Mouse (Mus musculus): ENCODE results near the gene Trim63. TPM values are rescaled to one million over a fixed set of nuclear protein-coding genes. Genes with fewer than 3 reads are reported as not detected.
"Not testable (repeated sequence)": the region's sequence is repeated elsewhere in the genome, so short reads cannot be mapped to it uniquely, and the experiment has no call there.

Trim63 gene
- polyA plus RNA-seq, 1 experiment from 2014 or later = 3.7 TPM

DNA sequence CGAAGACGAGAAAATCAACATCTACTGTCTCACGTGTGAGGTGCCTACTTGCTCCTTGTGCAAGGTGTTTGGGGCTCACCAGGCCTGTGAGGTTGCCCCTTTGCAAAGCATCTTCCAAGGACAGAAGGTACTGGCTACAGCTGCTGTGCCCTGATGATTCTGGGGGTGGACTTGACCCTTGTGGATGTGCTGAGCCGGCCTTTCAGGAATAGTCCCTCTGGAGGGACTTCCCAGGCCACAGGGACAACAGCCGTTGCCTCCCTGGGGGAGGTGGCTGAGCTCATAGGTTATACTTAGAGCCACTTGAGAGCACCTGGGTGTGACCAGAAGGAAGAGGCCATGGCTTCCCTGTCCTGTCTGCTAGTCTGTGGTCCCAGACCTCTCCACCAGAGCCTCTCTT lies 4.8 kb downstream of the Trim63 start:
- H3K27me3 ChIP-seq = 0 out of 2 replicates have a peak, but pooled peaks cover 2% of the 10 kb centered on the region
- no peak for ATAC-seq (replicated peaks; ENCODE audit: low FRiP score)

GRCm38 (mm10) chr4:134321524-134321923 lies 6.6 kb downstream of the Trim63 start:
- H3K4me1 ChIP-seq = no peaks in the 10 kb centered on the region
- H3K27ac ChIP-seq = no peak overlapping the region
- WGBS = 70% methylated on average over 3 of the region's 3 CpGs

More for the DNA sequence above, 4.8 kb downstream of the Trim63 start:
- Histone ChIP-seq H3K4me3 (replicated peaks) (no peak overlapping the region), H3K27ac (no peak overlapping the region), H3K36me3 (no peaks in the 10 kb centered on the region), H3K4me2 (no peak overlapping the region), H3K4me1 (peaks cover 12% of the 10 kb centered on the region), H3K9me3 (replicated peaks) (no peaks in the 10 kb centered on the region), H3K9ac (no peak overlapping the region)
- WGBS = 69% methylated on average over 5 of the region's 5 CpGs

GRCm38 (mm10) chr4:134324655-134325054 lies 9.7 kb downstream of the Trim63 start:
- no peak for ATAC-seq (replicated peaks; ENCODE audit: low FRiP score)
- H3K27ac ChIP-seq = no peak overlapping the region
- H3K4me2 ChIP-seq = no peak overlapping the region
- H3K4me3 ChIP-seq (replicated peaks) = no peak overlapping the region
- WGBS = 53% methylated on average over 5 of the region's 5 CpGs
- no peaks in the 10 kb centered on the region for H3K27me3 ChIP-seq
- H3K4me1 ChIP-seq = peaks cover 11% of the 10 kb centered on the region; the same call in 1 of the 2 replicates
- no peaks in the 10 kb centered on the region for H3K36me3 ChIP-seq
- no peaks in the 10 kb centered on the region for H3K9me3 ChIP-seq (replicated peaks)
- H3K9ac ChIP-seq = no peak overlapping the region

More at GRCm38 (mm10) chr4:134321524-134321923, 6.6 kb downstream of the Trim63 start:
- Histone ChIP-seq H3K4me2 (no peak overlapping the region), H3K9me3 (replicated peaks) (no peaks in the 10 kb centered on the region), H3K4me3 (replicated peaks) (no peak overlapping the region), H3K27me3 (no peaks in the 10 kb centered on the region), H3K9ac (no peak overlapping the region), H3K36me3 (no peaks in the 10 kb centered on the region)
- ATAC-seq (replicated peaks; ENCODE audit: low FRiP score) = no peak

DNA sequence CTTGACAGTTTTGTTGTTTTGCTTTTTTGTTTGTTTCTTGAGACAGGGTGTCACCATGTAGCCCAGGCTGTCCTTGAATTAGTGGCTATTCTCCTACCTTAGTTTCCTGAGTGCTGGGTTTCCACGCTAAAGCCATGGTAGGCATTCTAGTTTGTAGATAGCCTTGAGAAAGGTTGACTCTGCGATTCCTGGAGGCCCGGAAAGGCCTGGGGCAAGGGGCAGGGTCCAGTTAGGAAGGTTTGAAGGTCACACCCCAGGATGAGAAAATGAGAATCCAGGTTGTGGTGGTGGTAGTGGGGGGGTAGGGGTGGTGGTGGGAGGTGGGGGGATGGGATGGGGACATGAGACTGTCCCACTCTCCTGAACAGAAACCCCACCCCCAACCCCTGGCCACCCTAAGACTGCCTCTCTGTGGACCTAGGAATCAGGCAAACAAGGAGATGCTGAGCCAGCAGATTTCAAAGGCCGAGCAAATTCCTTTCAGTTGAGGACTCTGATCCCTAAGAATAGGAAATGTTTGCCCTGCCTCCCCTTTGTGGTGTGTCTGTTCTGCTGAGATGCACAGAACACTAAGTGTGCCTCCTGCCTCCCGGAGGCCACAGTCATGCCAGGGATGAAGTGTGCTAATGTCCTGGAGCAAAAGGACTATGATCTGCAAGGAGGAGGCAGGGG lies 12.1 kb downstream of the Trim63 start:
- H3K27ac ChIP-seq = peak overlapping the region; percentile 68; the same call in 1 of the 2 replicates
- peak; percentile 73 for ATAC-seq (replicated peaks; ENCODE audit: low FRiP score)
- 62% methylated on average over 5 of the region's 5 CpGs for WGBS

DNA sequence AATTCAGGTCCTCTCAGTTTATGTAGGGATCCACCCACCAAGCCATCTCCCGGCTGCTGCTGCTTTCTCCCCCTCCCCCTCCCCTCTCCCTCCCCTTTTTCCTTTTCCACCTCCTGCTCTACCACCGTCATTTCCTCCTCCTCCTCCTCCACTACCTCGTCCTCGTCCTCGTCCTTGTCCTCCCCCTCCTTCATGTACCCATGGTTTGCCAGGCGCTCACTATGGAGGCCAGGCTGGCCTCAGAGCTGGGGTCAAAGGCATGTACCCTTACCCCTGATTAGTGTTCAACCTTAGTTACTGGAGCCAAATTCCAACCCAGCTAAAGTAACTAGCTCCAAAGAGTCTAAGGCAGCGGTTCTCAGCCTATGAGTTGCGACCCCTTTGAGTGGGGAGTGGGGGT lies 13.2 kb downstream of the Trim63 start:
- Histone ChIP-seq H3K4me2 (no peak overlapping the region), H3K4me3 (replicated peaks) (no peak overlapping the region), H3K27ac (peak overlapping the region; percentile 68; the same call in 1 of the 2 replicates), H3K4me1 (peaks cover 11% of the 10 kb centered on the region; the same call in 1 of the 2 replicates), H3K27me3 (no peaks in the 10 kb centered on the region), H3K9ac (no peak overlapping the region), H3K36me3 (no peaks in the 10 kb centered on the region), H3K9me3 (replicated peaks) (no peaks in the 10 kb centered on the region)
- no peak for ATAC-seq (replicated peaks; ENCODE audit: low FRiP score)
- WGBS = 47% methylated on average over 8 of the region's 8 CpGs

More for the DNA sequence above, 12.1 kb downstream of the Trim63 start:
- H3K9ac ChIP-seq = no peak overlapping the region
- no peaks in the 10 kb centered on the region for H3K27me3 ChIP-seq
- peaks cover 11% of the 10 kb centered on the region; the same call in 1 of the 2 replicates for H3K4me1 ChIP-seq
- H3K4me2 ChIP-seq = no peak overlapping the region
- no peak overlapping the region for H3K4me3 ChIP-seq (replicated peaks)
- no peaks in the 10 kb centered on the region for H3K9me3 ChIP-seq (replicated peaks)
- H3K36me3 ChIP-seq = no peaks in the 10 kb centered on the region

DNA sequence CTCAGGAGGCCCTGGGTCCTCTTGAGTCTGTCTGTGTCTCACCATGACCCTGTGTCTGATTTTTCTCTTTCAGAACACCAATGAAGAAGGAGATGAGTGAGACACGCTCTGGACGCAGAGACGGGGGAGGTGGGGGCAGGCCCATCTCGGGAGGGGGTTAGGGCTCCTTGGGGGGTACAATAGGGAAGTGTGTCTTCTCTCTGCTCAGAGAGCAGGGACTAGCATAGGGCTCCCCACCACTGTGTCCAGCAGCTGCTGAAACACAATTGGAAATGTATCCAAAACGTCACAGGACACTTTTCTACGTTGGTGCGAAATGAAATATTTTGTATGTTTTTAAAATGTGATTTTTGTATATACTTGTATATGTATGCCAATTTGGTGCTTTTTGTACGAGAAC lies 13.9 kb downstream of the Trim63 start:
- Histone ChIP-seq H3K9me3 (replicated peaks) (no peaks in the 10 kb centered on the region), H3K36me3 (no peaks in the 10 kb centered on the region), H3K4me1 (peaks cover 11% of the 10 kb centered on the region; the same call in 1 of the 2 replicates), H3K27me3 (no peaks in the 10 kb centered on the region), H3K9ac (no peak overlapping the region), H3K4me3 (replicated peaks) (no peak overlapping the region), H3K27ac (no peak overlapping the region), H3K4me2 (no peak overlapping the region)
- no peak for ATAC-seq (replicated peaks; ENCODE audit: low FRiP score)
- WGBS = 88% methylated on average over 8 of the region's 8 CpGs

DNA sequence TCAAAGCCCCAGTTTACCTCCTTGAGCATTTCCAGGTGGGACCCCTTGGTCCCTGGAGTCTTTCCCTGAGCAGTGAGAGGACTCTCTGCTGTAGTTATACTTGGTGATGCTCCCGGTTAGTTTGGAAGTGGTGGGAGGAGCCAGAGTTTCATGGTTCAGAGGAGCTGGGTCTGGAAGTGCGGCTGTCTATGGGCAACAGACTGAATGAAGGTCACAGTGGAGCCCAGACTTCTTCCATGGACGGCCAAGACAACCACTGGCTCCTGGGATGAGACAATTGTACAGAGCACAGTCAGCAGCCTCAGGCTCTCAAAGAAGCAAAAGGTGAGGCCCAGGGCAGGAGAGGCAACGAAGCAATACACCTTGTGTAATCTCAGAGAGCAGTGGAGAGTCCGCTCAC lies 15.4 kb downstream of the Trim63 start:
- H3K27ac ChIP-seq = peak overlapping the region; percentile 15; the same call in 1 of the 2 replicates
- H3K36me3 ChIP-seq = no peaks in the 10 kb centered on the region
- peaks cover 11% of the 10 kb centered on the region; the same call in 1 of the 2 replicates for H3K4me1 ChIP-seq
- H3K27me3 ChIP-seq = no peaks in the 10 kb centered on the region
- H3K4me3 ChIP-seq (replicated peaks) = no peak overlapping the region
- WGBS = 56% methylated on average over 5 of the region's 5 CpGs
- no peaks in the 10 kb centered on the region for H3K9me3 ChIP-seq (replicated peaks)
- no peak; the same call in 1 of the 2 replicates for ATAC-seq (replicated peaks; ENCODE audit: low FRiP score)
- no peak overlapping the region for H3K9ac ChIP-seq
- no peak overlapping the region for H3K4me2 ChIP-seq

- 66% methylated on average over 6 of the region's 6 CpGs for WGBS
- H3K9ac ChIP-seq; H3K4me2 ChIP-seq; ATAC-seq (replicated peaks; ENCODE audit: low FRiP score); H3K4me3 ChIP-seq (replicated peaks); H3K27ac ChIP-seq; H3K36me3 ChIP-seq; H3K9me3 ChIP-seq (replicated peaks): not testable (repeated sequence)
- peaks cover 15% of the 10 kb centered on the region for H3K4me1 ChIP-seq
- peaks cover 56% of the 10 kb centered on the region for H3K27me3 ChIP-seq
Observed at GRCm38 (mm10) chr4:134341231-134341630, 26.3 kb downstream of the Trim63 start.

- WGBS = 41% methylated on average over 11 of the region's 11 CpGs
- Histone ChIP-seq H3K27me3 (peaks cover 60% of the 10 kb centered on the region), H3K9ac (no peak overlapping the region), H3K9me3 (replicated peaks) (no peaks in the 10 kb centered on the region), H3K4me3 (replicated peaks) (no peak overlapping the region), H3K4me2 (no peak overlapping the region), H3K4me1 (peaks cover 15% of the 10 kb centered on the region), H3K36me3 (no peaks in the 10 kb centered on the region), H3K27ac (no peak overlapping the region)
- no peak for ATAC-seq (replicated peaks; ENCODE audit: low FRiP score)
Observed at GRCm38 (mm10) chr4:134342213-134342779, 27.4 kb downstream of the Trim63 start.

GRCm38 (mm10) chr4:134343071-134344031 lies 28.4 kb downstream of the Trim63 start, which contains the start of gene Slc30a2:
TSS of gene Slc30a2 (plus strand) at chr4:134343181.
- Histone ChIP-seq H3K9ac (0 out of 2 replicates have a peak within 1 kb of the TSS, but pooled peaks have one; percentile 12), H3K4me1 (peaks cover 15% of the 10 kb centered on the region), H3K27ac (no peak within 1 kb of the TSS), H3K4me2 (peak within 1 kb of the TSS; percentile 61), H3K36me3 (no peaks in the 10 kb centered on the region), H3K9me3 (replicated peaks) (no peaks in the 10 kb centered on the region), H3K4me3 (replicated peaks) (peak within 1 kb of the TSS; percentile 32), H3K27me3 (peaks cover 60% of the 10 kb centered on the region)
- ATAC-seq (replicated peaks; ENCODE audit: low FRiP score) = no peak
- 2% methylated on average over 61 of the region's 61 CpGs for WGBS

- H3K27me3 ChIP-seq = peaks cover 60% of the 10 kb centered on the region
- H3K9me3 ChIP-seq (replicated peaks) = no peaks in the 10 kb centered on the region
- no peak overlapping the region for H3K4me3 ChIP-seq (replicated peaks)
- ATAC-seq (replicated peaks; ENCODE audit: low FRiP score) = no peak
- no peak overlapping the region for H3K27ac ChIP-seq
- no peak overlapping the region for H3K9ac ChIP-seq
- no peak overlapping the region for H3K4me2 ChIP-seq
- 57% methylated on average over 3 of the region's 3 CpGs for WGBS
- peaks cover 15% of the 10 kb centered on the region for H3K4me1 ChIP-seq
- no peaks in the 10 kb centered on the region for H3K36me3 ChIP-seq
Observed at GRCm38 (mm10) chr4:134344620-134345019, 29.7 kb downstream of the Trim63 start.

Measured in kidney, embryonic 15.5 days (tissue).